Mouse (Mus musculus) embryo, embryonic 10 days (tissue): ENCODE measurements at regions not wholly inside any gene's neighbourhood (a gene's known extent, or its start where the extent isn't known, plus 50 kb on each side); places are given as distances from the start of the nearest gene placed in this dataset.
A peak's percentile ranks its signal among the peaks of the same experiment; 100 is the strongest.

Source experiments
- DNase-seq: peaks from one replicate; pipeline ENCODE4 v3.0.0-alpha.2; 2015; ENCODE audit warnings: low spot score

DNA sequence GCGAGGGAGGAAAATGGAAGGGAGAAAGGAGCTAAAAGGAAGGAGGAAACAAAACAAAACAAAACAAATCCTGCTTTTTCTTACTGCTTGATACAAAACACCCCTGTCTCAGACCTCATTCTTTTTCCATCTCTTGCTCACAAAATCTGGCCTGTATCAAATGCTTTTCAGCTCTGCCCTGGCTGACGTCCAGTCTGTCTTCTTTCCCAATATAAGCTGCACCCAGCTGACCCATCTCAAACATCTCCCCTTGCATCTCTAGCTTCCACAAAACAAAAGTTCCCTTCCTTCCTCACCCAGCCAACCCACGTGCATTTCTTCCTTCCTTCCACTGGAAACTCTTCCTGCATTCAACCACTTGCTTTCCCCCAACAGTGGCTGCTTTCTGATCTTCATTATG, 183.1 kb upstream of the Usp25 start:
- no peak for DNase-seq

DNA sequence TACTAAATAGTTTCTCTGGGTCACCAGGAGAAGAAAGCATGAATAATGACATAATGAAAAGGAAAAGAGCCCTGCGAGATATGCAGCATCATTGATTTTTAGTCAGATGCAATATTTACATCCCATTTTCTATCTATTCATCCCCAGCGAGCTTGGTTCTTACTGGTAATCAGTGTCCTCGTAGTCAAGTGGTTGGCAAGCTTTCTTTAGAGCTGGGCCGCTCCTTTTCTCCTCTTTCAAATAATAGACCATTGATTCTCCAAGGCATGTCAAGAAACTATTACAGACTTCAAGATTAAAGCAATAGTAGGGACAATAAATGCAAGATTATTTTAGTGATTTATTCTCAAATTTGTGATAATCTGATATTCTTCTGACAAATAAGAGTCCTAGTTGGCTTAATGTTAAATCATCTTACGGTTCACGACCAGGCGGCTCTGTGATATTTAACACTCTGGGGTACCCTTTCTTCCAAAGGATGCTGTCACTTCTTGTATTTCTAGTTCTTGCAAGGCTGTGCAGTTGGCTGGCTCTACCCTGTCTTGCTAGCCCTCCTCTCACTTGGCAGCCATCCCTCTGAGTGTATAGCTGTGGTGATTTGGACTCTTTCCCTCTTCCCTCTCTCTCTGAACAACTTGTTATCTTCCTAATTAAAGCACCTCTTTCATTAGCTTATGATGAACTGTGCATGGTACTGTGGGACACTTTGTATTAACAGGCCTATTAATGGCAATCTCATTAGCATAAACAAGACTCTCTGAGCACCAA, 185.6 kb upstream of the Usp25 start:
- DNase-seq: no peak

DNA sequence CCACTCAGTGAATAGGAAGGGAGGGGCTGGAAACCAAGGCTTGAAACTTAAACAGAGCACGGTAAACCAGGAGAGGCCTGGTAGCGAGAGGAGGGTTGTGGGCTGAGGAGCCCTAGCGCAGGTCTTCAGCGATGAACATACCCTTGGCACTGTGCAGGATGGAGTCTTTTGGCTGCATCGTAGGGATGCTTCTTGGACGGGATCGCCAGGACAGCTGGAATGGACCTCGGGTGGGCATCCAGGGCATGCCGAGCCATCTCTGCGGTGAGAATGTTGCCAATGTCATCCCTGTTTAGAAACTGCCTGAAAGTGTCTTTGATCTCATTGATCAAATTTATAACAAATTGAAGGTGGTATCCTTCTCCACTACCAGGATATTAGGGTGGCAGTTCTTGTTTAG, 192.2 kb upstream of the Usp25 start:
- DNase-seq: no peak

DNA sequence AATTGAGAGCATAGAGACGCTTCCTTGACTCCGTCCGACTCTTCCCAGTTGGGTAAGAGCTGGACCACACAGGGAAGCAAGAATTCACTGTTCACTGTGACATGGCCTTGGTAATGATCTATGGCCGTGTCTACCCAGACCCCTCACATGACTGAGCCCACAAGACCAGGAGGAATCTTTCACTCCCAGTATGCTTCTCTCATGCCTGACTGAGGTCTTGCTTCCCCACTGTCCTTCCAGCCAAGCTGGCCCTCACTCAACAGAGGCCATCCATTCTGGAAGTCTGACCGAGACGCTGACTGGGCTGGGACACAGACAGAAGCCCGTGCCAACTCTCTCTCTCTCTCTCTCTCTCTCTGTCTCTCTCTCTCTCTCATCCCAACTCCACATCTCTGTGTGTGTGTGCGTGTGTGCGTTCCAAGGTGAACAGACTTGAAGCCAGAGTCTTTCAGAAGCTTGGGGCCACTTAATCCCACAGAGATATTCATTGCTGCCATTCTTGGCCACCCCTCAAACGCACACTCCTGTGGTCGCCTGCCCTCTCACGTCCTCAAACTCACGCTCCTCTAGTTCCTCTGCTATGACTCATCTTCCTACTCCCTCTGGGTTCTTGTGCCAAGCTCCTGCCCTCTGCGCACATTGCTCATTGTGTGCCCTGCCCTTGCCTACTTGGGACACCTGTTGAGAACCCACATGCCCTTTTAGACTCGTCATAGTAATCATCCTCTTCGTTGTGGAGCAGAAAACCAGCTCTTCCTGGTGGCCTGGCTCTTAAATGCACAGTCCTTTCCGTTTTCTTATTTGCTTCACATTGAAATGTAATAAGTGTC, 197.2 kb upstream of the Usp25 start:
- DNase-seq: no peak

DNA sequence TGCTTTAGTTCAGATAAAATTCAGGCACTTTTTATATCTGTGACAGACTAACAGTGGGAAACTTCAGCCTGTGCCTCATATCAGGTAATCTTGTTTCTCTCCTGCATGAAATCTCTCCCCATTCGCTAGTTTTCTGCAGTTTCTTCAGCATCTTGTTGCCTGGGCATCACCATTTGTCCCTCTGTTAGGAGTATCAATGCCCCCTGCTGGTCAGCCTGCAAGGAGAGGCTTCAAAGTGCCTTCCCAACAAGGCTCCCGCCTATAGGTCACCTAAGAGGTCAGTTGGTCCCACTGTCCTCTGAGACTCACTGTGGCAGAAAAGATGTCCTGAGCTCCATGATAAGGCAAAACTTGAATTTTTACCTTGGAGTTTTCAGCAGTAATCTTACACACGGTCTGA, 209.8 kb upstream of the Usp25 start:
- peak; percentile 84 for DNase-seq

DNA sequence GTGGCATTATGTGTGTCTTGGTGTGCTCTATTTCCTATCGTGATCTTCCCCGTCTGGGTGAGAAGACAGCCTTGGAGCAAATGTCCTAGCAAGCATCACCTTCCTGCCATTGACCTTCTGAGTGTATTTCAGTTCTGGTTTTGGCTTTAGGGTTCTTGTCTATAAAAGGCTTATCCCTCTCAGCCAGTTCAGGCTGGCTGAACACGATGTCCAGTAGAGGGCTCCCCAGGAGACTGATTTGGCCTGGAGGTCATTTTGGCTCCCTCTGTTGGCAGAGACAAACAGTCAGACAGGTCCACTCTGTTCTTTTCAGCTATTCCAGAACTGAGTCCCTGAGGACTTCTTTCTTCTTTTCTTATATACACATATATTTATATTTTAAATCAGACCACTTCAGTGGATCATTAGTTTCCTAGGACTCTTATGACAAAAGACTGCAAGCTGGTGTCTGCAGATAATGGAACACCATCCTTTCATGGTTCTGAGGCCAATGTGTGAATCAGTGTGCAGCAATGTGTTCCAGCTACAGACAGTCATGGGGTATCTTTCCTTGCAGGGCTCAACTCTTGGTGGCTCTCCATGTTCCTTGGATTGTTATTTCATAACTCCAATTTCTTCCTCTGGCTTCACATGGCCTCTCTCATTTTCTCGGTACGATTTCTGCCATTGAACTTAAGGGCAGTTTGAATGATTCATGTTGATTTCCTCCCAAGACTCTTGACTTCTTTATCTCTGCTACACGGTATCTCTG, 226.9 kb upstream of the Usp25 start:
- DNase-seq: peak; percentile 60

DNA sequence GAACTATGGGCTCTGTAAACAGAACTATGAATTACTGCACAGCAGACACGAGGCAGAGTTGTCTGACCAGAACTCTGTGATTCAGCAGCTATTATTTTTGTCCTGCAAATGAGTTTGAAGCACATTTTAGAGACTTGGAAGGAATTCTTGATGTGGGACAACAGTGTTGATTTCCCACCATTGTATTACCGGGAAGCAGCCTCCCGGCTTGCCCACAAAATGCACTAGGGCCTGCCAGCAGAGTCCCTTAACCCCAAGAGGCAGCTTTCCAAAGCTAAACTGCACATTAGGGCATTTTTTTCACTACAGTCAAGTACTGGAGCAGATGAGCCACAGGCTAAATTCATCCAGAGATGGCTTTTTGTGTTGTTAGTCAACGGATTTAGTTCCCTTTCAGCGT, 230.8 kb upstream of the Usp25 start:
- DNase-seq: no peak

DNA sequence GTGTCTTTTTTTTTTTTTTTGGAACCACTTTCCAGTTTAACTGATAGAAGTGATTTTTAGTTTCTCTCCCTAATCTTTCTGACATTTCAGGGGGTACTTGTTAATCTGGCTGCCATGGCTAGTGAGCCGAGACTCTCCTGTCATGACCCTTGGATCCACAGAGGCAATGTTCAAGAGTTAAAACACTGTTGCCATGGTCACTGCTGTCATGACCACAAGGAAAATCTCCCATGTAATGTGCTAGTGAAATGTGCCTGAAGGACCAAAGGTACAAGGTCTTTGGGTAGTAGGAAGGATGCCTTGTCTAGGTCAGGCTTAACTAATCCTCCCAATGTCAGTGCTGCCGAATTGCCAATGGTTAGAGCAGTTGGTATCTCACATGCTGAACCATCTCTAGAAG, 237.7 kb upstream of the Usp25 start:
- peak; percentile 59 for DNase-seq

DNA sequence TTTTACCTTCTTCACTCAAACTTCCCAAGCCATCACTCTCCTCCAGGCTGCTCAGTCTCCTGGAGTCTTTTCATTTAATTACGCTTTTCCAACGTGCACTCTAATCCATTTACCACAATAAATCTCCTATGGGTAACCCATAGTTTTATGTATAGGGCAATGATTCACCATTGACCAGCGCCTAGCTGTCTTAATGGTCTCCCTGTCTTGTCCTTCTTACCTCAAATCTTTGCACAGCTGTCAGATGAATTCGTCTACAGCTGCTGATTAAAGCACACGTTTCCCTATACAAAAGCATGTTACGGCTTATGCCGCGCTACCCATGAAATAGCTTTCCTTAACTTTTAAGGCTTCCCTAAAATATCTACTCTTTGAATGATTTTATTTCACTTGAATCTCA, 239.5 kb upstream of the Usp25 start:
- DNase-seq: no peak

DNA sequence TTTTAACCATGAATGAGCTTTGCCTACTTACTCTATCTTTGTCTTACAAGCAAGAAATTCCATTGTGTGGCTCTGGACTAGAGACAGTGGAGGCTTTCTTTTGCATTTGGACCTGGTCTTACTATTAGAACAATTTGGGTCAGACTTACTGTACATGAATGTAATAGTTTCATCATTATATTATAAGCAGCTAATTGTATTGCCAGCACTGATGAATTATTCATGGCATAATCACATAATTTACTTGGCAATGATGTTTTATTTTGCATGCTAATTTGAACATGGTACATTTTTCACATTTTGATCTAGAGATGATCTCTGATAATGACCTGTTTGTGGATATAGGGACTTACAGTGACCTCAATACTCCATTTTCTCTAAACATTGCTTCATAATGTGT, 240.0 kb upstream of the Usp25 start:
- no peak for DNase-seq

DNA sequence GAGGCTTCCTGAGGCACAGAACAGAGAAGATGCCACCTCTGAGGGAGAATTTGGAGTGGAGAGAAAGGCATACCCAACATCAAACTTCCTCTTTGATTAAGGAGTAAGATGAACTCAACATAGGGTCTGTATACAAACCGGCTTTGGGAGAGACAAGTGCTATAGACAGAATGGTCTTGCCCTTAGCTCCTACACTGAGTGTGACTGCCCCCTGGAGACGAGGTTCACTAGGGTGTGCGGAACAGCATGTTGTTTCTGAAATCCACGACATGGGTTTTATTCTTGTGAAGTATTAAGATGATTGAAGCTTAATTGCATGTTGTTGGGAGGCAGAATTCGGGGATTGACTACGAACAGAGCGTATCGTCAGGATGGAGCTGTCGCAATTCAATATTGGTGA, 244.9 kb upstream of the Usp25 start:
- peak; percentile 63 for DNase-seq

DNA sequence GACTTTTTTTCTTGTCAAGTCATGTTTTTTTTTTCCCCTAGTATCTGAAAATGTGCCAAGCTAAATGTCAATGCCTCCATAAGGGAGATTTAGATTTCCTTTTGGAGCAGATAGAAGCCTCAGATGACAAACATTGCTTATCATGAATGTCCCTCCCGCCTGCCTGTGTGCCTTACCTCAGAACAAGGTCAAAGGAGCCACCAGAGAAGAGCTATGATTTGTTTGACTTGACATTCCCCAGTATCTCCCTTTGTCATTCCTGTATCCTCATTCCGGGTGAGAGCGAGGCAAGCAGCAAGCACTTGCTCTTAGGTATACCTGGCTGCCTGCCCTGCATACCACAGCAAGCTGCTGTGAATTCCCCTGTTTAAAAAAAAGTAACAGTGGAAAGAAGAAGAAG, 246.9 kb upstream of the Usp25 start:
- DNase-seq: no peak

DNA sequence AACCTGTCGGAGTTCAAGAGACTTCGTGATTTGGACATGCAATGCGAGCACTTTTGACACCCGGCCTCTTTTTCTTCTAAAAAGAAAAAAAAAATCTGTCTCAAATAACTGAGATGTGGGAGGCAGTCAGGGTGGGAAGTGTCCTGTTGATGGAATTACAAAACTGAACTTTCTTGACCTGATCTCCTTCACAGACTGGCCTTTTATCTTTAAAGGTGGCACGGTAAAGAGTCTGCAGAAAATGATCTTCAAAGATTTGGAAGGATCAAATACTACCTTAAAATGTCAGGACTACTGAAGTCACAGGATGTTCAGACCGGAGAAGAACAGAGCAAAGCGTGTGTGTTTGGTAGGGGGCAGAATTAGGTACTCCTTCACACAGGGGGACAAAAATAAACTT, 248.0 kb upstream of the Usp25 start:
- DNase-seq: peak; percentile 67

DNA sequence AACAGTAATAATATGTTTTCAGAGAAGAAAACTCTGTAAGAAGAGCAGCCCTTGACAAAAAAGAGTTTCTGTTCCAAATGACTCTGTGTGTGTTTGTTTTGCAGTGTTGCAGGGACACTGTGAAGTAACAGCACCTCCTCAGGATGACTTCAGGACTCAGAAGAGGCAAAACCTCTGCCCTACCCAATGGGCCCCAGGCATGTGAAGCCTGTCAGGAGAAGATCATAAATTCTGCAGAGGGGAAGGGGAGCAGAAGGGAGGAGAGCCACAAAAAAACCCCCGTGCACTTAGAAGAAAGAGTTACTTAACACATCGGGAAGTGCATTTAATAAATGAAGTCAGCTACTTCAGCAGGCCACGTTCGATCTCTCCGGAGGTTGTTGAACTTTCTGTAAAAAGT, 248.5 kb upstream of the Usp25 start:
- peak; percentile 12 for DNase-seq

DNA sequence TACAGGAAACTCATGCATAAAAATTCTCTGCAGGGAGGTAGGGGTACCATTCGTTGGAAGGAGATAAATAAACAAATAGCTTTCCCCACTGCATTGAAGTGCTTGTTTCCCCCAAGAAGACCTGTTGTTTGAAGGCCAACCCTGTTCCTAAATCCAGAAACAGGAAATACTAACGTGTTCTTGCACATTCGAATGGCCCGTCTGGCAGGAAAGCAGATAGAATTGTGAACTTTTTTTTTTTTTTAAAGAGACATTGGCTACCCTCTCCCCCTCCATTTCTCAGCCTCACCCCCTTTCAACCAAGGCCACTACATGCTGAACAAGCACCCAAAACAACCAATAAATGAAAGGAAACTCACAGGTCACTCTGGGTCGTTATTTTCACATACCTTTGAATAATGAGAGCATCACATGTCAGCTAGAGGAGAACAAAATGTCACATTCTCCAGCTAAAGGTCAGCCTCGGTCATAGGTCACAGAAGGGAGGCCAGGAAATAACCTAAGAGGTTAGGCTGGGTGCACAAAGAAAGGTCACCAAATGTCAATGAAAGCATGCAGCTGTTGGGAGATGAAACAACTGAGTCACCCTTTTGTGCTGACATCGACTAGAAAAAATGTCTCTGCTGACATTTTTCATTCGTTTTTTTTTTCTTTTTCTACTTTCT, 250.8 kb upstream of the Usp25 start:
- DNase-seq: peak; percentile 98

DNA sequence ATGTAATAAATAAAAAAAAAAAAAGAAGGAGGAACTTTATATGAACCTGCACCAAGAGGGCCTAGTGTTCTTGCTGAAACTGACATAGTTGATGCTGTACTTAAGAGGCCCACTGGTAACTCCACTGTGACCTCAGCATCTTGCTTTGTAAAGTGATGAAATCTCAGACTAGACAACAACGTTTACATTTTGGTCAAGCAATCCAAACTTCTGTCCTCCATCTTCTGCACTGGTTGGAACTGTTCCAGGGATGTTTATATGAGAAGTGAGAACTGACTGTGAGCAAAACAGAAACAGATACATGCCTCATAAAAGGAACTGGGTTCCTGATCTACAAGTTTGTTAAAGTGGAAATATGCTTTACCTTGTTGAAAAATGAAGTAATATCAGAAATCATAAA, 251.7 kb upstream of the Usp25 start:
- no peak for DNase-seq

DNA sequence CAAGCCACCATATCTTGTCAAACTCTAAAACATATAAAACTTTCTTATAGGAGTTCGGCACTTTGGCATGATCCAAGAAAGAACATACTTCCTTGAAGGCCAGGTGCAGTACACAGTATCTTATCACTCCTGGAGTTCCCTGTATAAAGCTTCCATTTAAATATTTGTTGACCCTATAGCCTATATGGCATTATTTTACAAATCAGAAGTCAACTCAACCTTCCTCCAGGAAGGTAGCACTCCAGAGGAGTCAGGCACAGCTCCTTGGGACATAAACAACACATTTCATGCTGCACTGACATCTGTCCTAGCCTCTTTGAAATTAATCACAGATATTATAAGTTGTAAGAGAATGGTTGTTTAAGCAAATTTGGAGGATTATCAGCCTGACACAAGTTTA, 252.5 kb upstream of the Usp25 start:
- no peak for DNase-seq

DNA sequence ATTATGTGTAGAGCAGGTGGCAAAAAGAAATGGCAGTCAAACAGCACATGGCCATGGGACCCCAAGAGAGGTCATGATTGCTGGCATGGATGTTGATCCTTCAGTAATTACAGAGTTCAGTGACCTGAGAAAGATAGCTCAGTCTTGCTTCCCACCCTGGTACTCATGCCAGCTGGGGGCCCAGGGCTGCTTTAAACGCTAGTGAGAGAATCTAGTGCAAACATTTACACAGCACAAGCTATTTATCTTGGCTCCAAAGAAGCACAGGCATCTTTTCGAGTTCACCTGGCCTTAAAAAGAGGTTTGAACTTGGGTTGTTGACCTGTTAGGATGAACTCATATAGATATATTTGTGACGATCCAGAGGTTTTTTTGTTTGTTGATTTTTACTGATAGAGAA, 258.6 kb upstream of the Usp25 start:
- DNase-seq: no peak

DNA sequence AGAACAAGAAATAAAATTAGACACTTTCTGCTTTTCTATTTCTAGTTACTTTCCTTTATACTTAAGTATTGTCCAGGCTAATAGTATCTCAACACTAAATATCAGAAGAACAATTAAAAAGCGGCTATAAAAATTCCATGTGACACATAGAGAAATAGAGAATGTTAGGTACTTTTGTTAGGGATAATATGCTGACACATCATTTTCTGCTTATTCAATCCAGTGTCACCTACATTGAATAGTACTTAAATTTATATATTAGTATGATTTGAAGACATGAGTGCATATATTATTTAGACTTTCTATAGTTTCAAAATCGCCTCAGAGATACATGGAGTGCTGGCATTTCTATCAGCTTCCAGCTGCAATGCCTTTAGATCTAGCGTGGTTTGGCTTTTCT, 267.1 kb upstream of the Usp25 start:
- no peak for DNase-seq

DNA sequence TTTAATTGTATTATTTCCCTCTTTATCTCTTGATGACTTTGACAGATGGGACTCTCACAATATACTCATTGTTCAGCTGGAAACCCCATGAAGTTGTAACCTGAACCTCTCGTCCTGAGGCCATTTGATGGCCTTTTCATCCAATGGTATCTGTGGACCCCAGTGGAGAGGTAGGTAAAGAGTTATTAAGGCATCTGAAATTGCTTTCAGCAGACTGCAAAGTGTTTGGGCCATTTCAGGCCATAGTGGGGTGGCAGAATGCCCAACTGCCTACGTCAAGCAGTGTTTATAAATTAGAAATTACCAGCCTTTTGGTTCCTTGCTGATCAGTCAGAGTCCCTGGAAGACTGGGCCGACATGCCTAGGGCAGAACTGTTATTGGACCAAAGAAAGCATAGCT, 272.4 kb upstream of the Usp25 start:
- peak; percentile 64 for DNase-seq

DNA sequence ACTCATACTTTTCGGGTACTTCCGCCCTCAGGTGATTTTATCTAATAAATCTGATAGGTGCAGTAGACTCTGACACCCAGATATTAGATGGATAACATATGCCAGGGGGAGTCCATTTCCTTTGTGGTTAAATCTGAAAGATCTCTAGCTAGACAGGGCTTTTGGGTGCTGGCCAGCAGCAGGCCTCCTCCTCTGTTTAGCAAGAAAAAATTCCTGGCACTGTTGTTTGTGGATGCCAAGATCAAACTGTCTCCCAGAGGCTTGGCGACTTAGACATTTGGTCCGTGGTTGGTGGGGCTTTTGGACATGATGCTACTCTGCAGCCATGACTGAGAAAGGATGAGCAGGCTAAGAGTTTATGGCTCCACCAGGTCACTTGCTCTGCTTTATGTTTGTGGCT, 287.5 kb upstream of the Usp25 start:
- no peak for DNase-seq

DNA sequence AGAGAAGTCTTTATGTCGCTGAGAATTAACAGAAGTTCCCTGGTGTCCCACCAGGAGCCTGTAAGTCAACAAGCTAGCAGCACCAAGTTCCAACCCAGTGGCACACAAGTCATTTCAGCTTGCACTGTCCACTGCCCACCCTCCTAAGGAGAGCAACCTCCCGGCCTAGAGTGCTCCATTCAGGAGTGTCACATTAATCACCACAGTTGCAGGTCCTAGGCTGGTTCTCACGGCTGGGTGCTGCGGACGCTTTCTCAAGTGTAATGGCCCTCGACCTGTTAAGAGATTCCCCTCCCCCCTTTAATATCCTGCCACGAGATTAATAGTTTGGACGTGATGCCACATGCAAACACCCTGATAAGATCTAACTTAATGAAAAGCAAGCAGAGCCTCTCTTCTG, 288.2 kb upstream of the Usp25 start:
- DNase-seq: peak; percentile 30
